Mouse (Mus musculus) ES-E14 (cell line): Measurements from ENCODE around the gene D930020B18Rik. TPM values are rescaled to one million over a fixed set of nuclear protein-coding genes. Genes with fewer than 3 reads are reported as not detected.

ENCODE experiments used
- DNase-seq: peaks from one replicate; pipeline ENCODE4 v3.0.0-alpha.2; 2013; ENCODE audit warnings: low read depth, low spot score
- H3K27ac ChIP-seq: 2 replicates; pipeline ENCODE4 v1.5.1; 2012; ENCODE audit warnings: low read depth, mild to moderate bottlenecking, low read length, moderate library complexity, mixed read lengths; ENCODE audit not compliant: poor library complexity, insufficient read depth, severe bottlenecking
- H3K36me3 ChIP-seq: 2 replicates; pipeline ENCODE4 v1.6.1; 2012; ENCODE audit warnings: mild to moderate bottlenecking, low read length, moderate library complexity, mixed read lengths; ENCODE audit not compliant: control insufficient read depth, poor library complexity, insufficient read depth, severe bottlenecking
- H3K4me1 ChIP-seq, 2 experiments: fragments of 150-350 bp in 1 of 2; sonication (generic) in 1 of 2; 2 replicates each; pipeline ENCODE4 v1.6.1; 2012; ENCODE audit warnings: low read length in 2 of 2, mild to moderate bottlenecking in 1 of 2, mixed read lengths in 1 of 2; ENCODE audit not compliant: control insufficient read depth in 2 of 2, insufficient read depth in 2 of 2, poor library complexity in 1 of 2
- H3K4me3 ChIP-seq, 2 experiments: fragments of 150-350 bp in 1 of 2; sonication (generic) in 1 of 2; 2 replicates each; pipeline ENCODE4 v1.5.1; 2012; ENCODE audit warnings: low read length in 2 of 2, low read depth in 1 of 2, mild to moderate bottlenecking in 1 of 2, mixed read lengths in 1 of 2; ENCODE audit not compliant: insufficient read depth in 1 of 2, poor library complexity in 1 of 2, severe bottlenecking in 1 of 2
- H3K9ac ChIP-seq: 2 replicates; pipeline ENCODE4 v1.6.1; 2012; ENCODE audit warnings: low read depth, mild to moderate bottlenecking, low read length, mixed read lengths; ENCODE audit not compliant: poor library complexity, insufficient read depth, severe bottlenecking
- H3K9me3 ChIP-seq: fragments of 150-350 bp; sonication (generic); 2 replicates; pipeline ENCODE4 v1.6.1; 2012; ENCODE audit warnings: low read depth, mild to moderate bottlenecking, low read length; ENCODE audit not compliant: control insufficient read depth, insufficient read depth
- CHD2 ChIP-seq: IDR thresholded peaks from 2 replicates; pipeline ENCODE4 v1.6.1; 2014; ENCODE audit warnings: mild to moderate bottlenecking, low read depth, low read length, inconsistent platforms
- HCFC1 ChIP-seq: IDR thresholded peaks from 2 replicates; pipeline ENCODE4 v1.6.1; 2012; ENCODE audit warnings: low read length, inconsistent platforms, borderline replicate concordance; ENCODE audit not compliant: insufficient read depth
- MAFK ChIP-seq: IDR thresholded peaks from 2 replicates; pipeline ENCODE4 v1.6.1; 2014; ENCODE audit warnings: mild to moderate bottlenecking, low read depth, low read length, inconsistent platforms; ENCODE audit not compliant: insufficient read depth
- ZC3H11A ChIP-seq: IDR thresholded peaks from 2 replicates; pipeline ENCODE4 v1.6.1; 2012; ENCODE audit warnings: low read depth, mild to moderate bottlenecking, inconsistent platforms, low read length, borderline replicate concordance
- ZNF384 ChIP-seq: IDR thresholded peaks from 2 replicates; pipeline ENCODE4 v1.6.1; 2012; ENCODE audit warnings: low read depth, low read length, inconsistent platforms
- in situ Hi-C, 2 experiments: fragments of 600-800 bp; cut with MboI; formaldehyde crosslinking; loops; one replicate each; pipeline ENCODE4 v1.15.1; 2025; ENCODE audit warnings: low sequenced_read_pairs in 2 of 2, inconsistent platforms in 1 of 2; ENCODE audit not compliant: unreplicated experiment in 2 of 2
- total RNA-seq: library from RNA; depleted of rRNA; stranded (reverse); fragments of 300-350 nt; gene quantifications from 2 replicates; pipeline ENCODE4 v1.2.3, GENCODE M21; 2012

Gene D930020B18Rik
- total RNA-seq, 1 experiment, result 0.13 TPM

- in situ Hi-C loops, result no loop called here
- Histone ChIP-seq H3K4me1 (peaks cover 0 to 2% of the 10 kb centered on the region in 2 experiments; a peak in 1 of 4 replicates), H3K9ac (no peak overlapping the region), H3K9me3 (no peaks in the 10 kb centered on the region), H3K4me3 (no peak overlapping the region), H3K27ac (no peak overlapping the region), H3K36me3 (no peaks in the 10 kb centered on the region; the same call in 1 of the 2 replicates)
- TF ChIP-seq MAFK (no peak), ZNF384 (no peak), ZC3H11A (no peak), HCFC1 (no peak), CHD2 (no peak)
- no peak for DNase-seq
Observed at GRCm38 (mm10) chr10:121720701-121721100, 79.3 kb downstream of the D930020B18Rik start.

DNA sequence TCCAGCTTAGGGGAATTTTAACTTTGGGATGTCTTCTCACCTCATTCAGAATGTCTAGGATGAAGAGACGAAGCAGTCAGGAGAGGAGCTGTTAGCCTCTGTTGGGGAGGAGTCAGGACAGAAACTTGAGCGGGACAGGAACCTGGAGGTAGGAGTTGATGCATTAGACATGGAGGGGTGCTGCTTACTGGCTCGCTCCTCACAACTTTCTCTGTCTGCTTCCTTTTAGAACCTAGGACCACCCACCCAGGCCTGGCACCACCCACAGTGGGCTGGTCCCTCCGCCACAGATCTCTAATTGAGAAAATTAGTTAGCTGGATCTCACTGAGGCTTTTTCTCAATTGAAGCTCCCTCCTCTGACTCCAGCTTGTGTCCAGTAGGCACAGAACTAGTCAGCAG lies 85.1 kb downstream of the D930020B18Rik start:
- Histone ChIP-seq H3K27ac (no peak overlapping the region), H3K4me1 (peaks cover 0 to 10% of the 10 kb centered on the region in 2 experiments; a peak in 3 of 4 replicates), H3K9ac (no peak overlapping the region), H3K9me3 (no peaks in the 10 kb centered on the region), H3K4me3 (peak overlapping the region in 1 of 2 experiments; percentile 28; a peak in 1 of 4 replicates), H3K36me3 (no peaks in the 10 kb centered on the region)
- in situ Hi-C loops, result no loop called here
- no peak for TF ChIP-seq HCFC1
- TF ChIP-seq ZNF384, result no peak
- TF ChIP-seq ZC3H11A, result no peak
- DNase-seq, result no peak

DNA sequence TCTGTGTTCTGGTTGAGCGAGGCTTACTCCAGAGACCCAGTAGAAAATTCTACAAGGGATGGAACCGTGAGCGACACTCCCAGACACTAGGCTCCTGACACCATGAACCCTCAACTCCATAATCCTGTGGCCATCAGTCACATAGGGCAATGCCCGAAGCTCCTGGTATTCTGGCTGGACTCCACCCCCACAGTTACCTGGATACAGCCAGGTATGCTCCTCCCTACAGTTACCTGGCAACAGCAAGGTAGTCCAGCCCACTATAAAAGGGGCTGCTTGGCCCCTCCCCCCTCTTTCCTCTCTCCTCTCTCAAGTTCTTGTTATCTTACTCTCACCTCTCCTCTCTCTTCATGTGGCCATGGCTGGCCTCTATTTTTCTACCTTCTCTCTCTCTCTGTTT lies 85.8 kb downstream of the D930020B18Rik start:
- Histone ChIP-seq H3K27ac (no peak overlapping the region), H3K4me3 (peak overlapping the region in 1 of 2 experiments; percentile 28; a peak in 1 of 4 replicates), H3K4me1 (peaks cover 0 to 10% of the 10 kb centered on the region in 2 experiments; a peak in 3 of 4 replicates), H3K9me3 (no peaks in the 10 kb centered on the region), H3K36me3 (no peaks in the 10 kb centered on the region), H3K9ac (no peak overlapping the region)
- no peak for TF ChIP-seq ZC3H11A
- no peak for TF ChIP-seq CHD2
- no peak for TF ChIP-seq ZNF384
- no peak for TF ChIP-seq HCFC1
- TF ChIP-seq MAFK, result no peak
- DNase-seq, result no peak
- in situ Hi-C loops, result no loop called here

DNA sequence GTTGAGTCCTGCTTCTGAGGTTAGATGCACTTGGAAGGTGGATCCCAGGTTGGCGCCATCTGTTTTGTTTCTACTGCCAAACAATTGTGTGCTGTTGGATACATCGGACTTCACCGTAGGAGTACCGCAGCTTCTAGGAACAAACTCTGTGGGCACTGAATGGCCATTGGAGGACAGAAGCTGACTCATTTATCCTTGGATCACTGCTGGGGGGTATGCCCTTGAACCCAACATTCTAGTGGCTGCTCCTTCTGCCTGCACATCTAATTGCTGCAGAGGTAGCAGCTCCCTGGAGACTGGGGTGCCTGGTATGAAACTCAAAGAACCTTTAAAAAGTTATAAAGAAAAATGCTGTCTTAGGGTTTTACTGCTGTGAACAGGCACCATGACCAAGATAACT lies 86.8 kb downstream of the D930020B18Rik start:
- no peak for DNase-seq
- TF ChIP-seq MAFK, result no peak
- TF ChIP-seq ZNF384, result no peak
- no peak for TF ChIP-seq HCFC1
- no peak for TF ChIP-seq CHD2
- TF ChIP-seq ZC3H11A, result no peak
- in situ Hi-C loops, result no loop called here
- Histone ChIP-seq H3K9ac (no peak overlapping the region), H3K4me1 (peaks cover 0 to 10% of the 10 kb centered on the region in 2 experiments; a peak in 3 of 4 replicates), H3K36me3 (no peaks in the 10 kb centered on the region), H3K9me3 (no peaks in the 10 kb centered on the region), H3K27ac (no peak overlapping the region), H3K4me3 (0 out of 4 replicates have a peak overlapping the region, but pooled peaks of 1 of the 2 experiments have one; percentile 9)
